Mouse (Mus musculus) MN1 (cell line): ENCODE measurements around the gene Caml.
"Not testable (repeated sequence)": the region's sequence is repeated elsewhere in the genome, so short reads cannot be mapped to it uniquely, and the experiment has no call there.

Experiments used
- DNase-seq: peaks from one replicate; pipeline ENCODE4 v3.0.0-alpha.2; 2016; ENCODE audit warnings: low spot score

Gene Caml

DNA sequence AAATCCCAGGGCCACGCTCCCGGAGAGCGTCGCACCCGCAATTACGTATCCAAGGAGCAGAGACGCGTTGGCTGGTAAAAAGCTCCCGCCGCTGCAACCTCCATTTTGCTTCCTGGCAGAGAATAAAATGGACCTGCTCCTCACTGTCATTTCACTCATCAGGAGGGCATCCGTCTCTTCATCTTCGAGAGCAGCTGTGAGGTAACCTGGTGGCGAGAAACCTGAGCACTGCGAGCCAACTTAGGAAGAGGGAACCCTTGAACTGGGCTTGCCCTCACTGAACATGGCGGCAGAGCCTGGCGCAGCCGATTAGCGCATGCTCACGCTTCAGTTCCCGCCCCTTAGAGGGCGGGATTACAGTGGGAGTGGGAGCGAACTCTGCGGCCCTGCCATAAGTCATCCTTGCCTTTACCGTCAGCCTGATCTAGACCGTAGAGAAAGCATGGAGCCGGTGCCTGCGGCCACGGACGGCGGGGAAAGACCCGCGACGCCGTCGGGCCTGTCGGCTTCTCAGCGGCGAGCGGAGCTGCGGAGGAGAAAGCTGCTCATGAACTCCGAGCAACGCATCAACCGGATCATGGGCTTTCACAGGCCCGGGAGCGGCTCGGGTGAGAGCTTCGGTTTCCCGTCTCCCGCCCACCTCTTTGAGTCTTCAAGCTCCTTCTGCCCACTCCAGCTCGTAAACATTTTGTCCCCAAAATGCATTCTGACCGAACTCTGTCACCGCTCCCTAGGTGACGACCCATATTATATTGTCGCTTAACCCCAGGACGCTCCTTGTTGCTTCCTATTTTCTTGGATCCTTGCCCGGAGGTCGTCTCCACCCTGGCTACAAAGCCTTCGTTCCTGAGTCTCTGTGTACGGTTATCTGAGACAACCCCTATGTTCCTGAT, at the start of gene Caml:
Gene Caml (plus strand): TSS at position 357 of the 893 bp plus-strand sequence.
- peak; percentile 95 for DNase-seq

DNA sequence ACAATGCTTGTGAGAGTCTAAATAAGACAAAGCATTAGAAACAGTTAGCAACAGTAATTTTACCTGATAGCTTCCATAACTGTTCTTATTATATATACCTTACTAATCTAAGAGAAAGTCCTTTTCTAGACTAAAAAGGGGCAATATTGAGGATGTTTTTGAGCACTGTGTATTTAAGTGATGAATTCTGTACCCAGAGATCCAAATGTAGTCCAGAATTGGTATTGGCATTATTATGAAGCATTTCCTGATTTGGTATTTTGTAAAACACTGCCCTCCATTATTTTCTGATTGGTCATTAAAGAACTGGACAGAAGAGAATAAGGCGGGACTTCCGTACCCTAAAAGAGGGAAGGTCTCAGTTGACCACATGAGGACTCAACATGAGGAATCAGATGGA, 49.4 kb upstream of the Caml start, which contains the start of gene Tmed9:
Gene Tmed9 (plus strand): TSS at position 301 of the 400 bp plus-strand sequence.
- DNase-seq, result no peak

DNA sequence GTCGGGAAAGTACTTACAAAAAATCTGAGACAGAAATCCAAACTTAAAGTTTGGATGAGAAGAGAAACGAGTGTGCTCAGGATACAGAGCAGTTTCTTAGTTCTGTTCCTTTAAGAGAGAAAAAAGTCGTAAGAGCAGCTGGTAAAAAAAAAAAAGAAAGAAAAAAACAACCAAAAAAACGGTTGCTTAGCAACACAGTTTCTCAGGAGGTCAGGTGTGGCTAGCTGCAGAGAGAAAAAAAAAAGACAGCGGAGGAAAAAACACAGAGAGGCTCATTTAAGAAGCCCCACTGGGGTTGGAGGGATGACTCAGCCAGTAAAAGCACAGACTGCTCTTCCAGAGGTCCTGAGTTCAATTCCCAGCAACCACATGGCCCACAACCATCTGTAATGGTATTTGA, 48.5 kb upstream of the Caml start:
- peak; percentile 47 for DNase-seq

DNA sequence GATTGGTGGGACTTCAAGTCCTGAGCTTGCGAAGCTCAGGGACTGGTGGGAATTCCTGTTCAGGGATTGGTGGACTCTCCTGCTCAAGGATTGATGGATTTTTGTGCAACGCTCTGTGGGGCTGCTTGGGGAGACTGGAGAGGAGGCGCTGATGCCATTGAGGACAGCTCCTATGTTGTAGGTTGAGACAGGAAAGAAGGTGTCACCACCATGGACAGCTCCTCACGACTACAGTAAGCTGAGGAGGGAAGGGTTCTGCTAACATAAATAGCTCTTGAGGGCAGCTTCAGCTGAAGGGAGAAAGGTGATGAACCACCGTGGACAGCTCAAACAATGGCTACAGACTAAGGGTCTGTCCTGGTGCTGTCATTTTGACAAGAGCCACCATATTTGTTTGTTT, 46.9 kb upstream of the Caml start:
- no peak for DNase-seq

DNA sequence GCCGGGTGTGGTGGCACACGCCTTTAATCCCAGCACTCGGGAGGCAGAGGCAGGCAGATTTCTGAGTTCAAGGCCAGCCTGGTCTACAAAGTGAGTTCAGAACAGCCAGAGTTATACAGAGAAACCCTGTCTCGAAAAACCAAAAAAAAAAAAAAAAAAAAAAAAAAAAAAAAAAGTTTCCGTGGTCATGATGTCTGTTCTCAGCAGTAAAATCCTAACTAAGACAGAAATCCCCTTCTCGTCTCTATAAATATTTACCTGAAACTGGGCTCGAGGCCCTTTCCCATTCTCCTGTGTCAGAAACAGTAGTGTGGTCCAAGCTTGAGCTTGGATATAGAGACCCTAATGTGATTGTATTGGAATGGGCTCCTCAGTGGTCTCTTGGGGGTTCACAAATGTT, 45.9 kb upstream of the Caml start:
- not testable (repeated sequence) for DNase-seq

DNA sequence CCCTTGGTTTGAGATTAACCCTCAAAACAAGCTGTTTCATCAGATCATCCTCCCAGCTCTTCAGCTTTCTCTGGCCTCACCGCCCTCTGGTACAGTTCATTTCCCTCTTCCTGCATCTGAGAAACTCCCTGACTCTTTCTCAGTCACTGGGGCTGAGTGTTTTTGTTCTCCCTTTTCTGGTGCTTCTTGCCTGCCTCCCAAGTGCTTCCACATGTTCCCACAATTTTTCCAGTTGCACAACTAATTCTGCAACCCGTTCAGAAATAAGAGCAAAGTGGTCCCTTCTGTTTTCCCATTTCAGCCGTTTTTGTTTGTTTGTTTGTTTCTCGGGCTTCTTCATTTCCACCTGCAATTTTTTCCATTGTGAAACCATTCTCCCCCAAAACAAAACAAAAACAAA, 44.7 kb upstream of the Caml start:
- no peak for DNase-seq

DNA sequence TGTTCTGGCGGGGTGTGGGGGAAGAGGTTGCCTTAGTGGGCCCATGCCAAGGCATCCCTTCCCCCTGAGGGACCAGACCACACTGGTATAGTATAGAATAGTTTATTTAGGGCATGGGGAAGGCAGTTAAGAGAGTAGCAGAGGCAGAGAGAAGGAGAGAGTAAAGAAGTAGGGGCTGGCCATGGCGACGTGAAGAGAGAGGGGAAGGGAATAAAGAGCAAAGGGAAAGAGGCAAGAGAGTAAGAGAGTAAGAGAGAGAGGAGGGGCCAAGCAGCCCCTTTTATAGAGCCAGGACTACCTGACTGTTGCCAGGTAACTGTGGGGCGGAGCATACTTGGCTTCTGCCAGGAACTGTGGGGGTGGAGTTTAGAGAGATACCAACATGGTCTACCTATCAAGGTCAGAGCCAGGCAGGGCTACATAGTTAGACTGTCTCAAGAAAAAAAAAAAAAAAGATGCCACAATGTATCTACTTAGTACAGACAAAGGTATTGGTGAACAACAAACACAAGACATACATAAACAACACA, 30.8 kb upstream of the Caml start:
- no peak for DNase-seq

DNA sequence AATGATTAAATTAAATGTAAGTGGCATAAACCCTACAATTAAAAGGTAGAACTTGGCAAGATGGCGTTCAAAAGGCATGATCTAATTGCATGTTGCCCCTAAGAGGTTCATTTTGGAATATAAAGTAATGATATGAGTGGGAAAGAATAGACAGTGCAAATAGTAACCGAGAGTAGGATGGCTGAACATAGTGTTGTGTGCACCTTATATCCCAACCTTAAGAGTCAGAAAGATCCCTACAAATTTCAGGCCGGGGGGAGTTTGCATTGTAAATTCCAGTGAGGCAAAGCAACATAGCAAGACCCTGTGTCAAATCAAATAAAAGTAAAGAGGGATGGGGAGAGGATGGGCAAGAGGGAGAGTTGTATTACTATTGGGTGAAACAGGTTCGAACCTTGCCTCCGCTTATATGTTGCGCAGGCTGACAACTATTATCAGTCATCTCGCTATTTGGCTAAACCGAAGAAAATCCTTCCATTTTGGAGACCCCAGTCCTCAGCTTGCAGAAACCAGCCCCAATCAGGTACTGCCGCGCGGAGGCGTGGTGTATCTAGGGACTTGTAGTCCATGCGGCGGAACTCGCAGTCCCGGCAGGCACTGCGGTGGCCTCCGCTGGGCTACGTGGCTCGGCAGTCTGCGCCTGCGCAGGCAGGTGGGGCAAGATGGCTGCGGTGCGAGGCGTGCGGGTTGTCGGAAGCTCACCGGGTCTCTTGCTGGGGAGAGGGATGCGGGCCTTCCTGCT, 30.1 kb upstream of the Caml start:
- DNase-seq, result peak; percentile 95

DNA sequence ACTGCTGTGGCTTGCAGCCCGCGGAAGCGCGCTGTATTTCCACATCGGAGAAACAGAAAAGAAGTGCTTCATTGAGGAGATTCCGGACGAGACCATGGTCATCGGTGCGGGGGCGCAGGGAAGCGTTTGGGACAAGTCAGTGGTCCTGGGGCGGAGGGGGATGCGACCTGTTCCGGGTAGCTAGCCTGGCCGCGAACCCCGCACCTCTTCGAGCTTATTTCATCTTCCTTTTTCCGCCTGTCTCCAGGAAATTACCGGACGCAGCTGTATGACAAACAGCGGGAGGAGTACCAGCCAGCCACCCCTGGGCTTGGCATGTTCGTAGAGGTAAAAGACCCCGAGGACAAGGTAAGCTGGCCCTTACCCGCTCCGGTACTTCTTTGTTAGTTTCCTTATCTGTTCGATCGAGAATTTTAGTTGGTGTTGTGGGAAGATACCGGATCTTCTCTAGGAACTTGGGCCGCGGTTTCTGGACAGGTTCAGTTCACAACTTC, 29.5 kb upstream of the Caml start:
- no peak for DNase-seq

DNA sequence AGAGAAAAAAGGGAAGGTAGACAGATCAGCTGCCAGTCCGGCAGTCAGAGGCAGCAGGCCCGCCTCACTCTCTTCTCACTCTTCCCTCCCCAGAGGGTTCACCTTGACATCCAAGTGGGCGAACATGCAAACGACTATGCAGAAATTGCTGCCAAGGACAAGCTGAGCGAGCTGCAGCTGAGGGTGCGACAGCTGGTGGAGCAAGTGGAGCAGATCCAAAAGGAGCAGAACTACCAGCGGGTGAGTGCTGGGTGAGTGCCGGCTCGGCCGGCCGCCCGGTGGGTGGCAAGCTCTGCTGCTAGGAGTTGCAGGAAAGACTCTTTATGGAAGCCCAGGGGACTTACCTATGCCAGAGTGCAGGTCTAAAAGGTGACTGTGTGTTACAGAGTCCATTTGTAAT, 27.4 kb upstream of the Caml start:
- no peak for DNase-seq

DNA sequence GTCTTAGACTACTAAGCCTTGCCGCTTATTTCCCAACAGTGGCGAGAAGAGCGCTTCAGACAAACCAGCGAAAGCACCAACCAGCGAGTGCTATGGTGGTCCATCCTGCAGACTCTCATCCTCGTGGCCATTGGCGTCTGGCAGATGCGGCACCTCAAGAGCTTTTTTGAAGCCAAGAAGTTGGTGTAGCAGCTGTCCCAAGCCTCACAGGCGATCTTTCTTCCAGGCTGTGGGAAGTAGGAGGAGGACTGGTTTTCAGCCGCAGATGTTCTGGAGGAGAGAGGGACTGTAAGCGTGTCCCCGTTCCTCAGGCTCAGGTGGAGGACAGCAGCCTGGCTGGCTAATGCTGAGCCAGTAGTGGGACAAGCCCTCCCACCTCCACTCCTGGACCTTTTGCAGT, 26.0 kb upstream of the Caml start:
- DNase-seq, result no peak

DNA sequence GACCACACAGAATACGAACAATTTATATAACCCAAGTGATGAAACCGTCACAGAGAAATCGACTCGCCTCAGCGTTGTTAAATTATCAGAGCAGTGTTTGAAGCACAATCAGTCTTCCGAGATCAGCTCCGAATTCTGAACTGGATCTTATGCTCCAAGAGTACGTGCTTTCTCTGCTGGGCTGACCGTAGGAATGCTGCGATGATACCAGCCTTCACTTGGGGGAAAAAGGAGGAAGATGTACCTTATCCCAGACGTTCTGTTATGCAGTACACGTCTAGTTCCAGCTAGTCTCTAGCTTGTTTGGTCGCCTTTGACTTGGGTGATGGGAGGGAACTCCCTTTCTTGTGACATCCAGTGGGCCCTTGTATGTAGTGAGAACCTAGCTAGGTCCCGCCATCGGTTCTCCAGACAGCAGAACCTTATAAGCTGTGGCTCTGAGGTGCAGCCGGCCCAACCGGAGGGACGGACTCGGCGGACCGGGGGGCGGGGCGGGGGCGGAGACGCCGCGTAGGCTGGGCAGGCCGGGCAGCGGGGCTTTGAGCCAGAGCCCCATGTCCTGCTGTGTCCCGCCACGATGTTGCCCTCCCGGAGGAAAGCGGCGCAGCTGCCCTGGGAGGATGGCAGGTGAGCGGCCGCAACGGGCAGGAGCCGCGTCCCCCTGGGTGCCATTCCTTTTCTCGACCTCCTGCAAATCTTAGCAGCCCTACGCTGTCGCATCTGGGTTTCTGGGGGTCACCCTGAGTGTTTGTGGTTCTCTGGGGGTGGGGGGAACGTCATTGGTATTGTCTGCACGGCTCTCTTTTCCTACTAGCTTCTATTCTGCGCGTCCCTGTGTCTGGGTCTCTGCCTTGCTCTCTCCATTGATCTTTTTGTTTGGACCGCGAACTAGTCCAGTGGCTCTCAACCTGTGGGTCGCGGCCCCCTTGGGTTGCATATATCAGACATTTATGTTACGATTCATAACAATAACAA, 23.0 kb upstream of the Caml start, which contains the start of gene B4galt7:
Gene B4galt7 (plus strand): TSS at position 331 of the 975 bp plus-strand sequence.
- DNase-seq, result peak; percentile 85

DNA sequence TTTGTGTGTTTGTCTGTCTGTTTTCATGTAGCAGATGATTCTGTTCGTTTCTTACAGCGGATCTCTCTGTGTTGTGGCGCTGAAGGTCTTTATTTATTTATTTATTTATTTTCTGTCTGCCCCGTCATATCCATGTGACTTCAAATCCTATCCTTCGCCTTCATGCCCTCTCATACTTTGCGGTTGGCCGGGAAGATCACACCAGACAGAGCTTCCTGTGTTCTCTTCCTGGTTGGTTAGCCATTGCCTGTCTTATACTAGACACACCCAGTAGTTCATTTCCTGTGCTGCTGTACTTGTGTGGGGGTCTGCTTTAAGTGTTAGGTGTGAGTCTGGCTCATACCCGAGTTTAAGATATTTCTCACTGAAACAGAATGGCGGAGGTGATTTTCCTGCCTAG, 22.1 kb upstream of the Caml start:
- DNase-seq, result peak; percentile 68

DNA sequence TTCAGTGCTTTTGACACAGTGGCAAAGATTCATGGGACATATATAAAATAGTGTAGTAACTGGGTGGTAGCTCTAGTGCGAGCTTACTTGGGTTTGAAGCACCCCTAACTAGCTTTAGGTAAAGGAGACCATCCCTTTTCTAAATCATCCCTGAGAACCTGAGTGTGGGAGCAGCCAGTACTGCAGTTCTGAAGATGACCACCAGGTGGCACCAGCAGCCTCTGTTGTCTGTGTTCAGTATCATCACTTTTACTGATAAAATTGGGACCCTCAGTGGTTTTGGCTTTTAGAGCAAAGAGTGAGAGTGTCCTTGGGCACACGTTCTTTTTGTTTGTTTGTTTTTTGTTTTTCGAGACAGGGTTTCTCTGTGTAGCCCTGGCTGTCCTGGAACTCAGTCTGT, 21.2 kb upstream of the Caml start:
- DNase-seq, result peak; percentile 84

DNA sequence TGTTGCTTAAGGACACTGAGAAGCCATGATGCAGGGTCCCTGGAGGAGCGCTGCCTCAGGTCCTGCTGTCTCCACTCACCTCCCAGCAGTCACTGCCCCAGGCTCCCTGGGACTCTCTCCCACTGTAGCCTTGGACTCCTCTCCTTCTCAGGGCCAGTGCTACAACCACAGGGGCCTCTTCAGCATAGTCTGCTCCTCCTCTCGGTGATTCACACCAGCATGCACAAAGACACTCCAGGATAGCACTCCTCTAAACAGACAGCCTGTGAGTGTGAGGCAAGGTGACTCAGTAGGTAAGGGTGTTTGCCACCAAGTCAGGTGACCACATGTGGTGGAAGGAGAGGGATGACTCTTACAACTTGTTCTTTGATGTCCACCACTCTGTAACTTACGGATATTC, 18.2 kb upstream of the Caml start:
- no peak for DNase-seq

DNA sequence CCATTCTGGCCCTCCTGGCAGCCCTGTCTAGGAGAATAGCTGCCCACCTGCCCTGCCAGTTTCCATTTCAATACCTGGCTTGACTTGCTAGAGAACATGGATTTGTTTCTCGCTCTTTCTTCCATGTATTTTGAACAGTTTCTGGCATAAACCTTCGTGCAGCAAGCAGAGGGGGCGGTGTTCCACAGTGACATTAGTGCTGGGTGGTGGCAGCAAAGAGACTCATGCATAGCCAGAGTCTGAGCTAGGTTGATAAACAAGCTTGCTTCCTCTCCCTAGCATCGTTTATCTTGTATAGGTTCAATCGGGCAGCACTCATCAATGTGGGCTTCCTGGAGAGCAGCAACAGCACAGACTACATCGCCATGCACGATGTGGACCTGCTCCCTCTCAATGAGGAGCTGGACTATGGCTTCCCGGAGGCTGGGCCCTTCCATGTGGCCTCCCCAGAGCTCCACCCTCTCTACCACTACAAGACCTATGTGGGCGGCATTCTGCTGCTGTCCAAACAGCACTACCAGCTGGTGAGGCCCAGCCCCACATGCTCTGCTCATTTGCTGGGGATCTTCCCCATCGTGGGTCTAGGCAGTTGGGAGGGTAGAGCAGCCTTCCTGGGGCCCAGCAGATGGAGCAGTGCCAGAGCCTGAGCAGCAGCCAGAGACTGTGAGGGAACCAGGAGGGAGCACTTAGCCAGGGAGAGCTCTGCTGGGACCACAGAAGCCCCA, 15.7 kb upstream of the Caml start:
- DNase-seq, result peak; percentile 80

DNA sequence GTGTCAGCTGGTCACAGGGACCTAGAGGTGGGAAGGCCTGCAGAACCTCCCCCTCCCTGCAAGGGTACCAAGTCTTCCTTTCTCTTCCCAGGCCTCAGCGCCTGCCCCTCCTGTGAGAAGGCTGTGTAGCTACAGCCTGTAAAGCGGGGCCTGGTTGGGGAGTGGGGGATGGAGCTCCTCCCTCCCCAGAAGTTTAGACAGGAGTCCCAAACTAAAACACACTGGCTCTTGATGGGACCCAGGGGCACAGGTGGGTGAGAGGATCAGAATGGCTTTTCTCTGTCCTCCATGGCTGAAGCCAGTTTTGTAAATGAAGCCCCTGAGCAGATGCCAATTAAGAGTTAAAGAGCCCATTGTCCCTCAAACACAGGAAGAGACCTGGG, 15.2 kb upstream of the Caml start:
- DNase-seq, result no peak

DNA sequence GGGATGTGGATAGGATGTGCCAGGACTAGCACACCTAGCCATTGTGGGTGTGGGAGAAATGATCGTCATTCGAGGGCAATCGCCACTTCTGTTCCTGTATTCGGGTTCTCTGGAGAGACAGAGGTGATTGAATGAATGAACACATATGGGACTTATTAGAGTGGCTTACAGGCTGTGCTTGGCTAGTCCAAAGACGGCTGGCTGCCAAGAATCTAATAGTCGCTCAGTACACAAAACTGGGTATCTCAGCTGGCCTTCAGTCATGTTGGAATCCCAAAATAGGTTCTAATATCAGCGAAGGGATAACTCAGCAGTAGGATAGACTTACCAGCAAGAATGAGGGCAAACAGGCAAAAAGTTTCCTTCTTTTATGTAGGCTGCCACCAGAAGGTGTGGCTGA, 10.8 kb upstream of the Caml start:
- DNase-seq, result no peak

DNA sequence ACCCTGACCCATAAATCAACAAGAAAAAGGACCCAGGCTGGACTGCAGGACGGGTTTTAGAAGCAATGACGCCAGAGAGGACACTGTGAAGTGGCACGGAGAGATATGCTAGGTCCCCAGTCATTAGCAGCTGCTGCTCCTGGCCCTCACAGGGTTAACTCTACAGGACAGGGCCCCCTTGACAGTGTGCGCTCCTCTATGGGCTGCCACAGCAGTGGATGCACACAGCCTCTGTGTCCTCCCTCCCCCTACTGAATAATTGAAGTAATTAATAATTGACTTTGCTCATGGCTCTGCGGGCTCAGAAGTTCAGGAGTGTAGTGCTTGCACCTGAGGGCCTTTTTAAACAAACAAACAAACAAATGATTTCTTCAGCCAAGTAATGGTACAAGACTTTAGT, 9.3 kb upstream of the Caml start:
- DNase-seq, result no peak

DNA sequence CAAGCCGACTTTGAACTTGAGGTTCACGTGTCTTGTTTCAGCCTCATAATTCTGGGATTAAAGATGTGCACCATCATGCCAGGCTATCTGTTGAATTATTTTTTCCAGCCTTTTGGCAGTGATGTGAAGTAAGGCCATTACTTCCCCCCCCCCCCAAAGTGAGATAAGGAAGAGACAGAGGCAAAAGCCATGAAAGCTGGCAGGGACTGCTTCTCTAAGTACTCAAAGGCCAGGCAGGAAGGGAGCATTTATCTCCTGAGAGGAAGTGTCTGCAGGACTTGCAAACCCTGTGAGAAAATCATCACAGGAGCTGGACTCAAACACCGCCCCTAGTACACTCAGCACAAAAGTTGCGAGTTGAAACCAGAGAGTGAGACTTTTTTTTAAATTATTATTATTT, 3.5 kb upstream of the Caml start:
- DNase-seq, result no peak

DNA sequence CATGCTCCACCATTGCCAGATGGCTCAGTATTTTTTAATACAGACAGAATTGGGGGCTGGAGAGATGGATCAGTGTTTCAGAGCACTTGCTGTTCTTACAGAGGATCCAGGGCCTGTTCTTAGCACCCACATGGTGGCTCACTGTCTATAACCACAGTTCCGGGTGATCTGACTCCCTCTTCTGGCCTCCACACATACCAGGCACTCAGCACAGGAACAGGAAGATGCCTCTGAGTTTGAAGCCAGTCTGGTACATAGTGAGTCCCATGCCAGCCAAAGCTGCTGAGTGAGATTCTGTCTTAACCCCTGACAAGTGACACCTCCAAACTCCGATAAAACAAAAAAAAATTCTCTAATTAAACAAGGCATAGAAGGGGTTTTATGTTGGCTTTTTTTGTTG, 2.5 kb upstream of the Caml start:
- no peak for DNase-seq
